Mouse (Mus musculus): ENCODE measurements around the gene Twistnb.

The Twistnb gene

GRCm38 (mm10) chr12:33429387-33430160, at the start of gene Twistnb:
Gene Twistnb (plus strand): TSS chr12:33429635.
- peak; percentile 99 for DNase-seq

- DNase-seq, result peak; percentile 78
Observed at GRCm38 (mm10) chr12:33388842-33389241, 40.6 kb upstream of the Twistnb start.

- DNase-seq, result no peak
Observed at GRCm38 (mm10) chr12:33390844-33391560, 38.4 kb upstream of the Twistnb start.

- DNase-seq, result peak; percentile 17
Observed at GRCm38 (mm10) chr12:33394804-33395623, 34.4 kb upstream of the Twistnb start, which contains the start of gene Efcab10. Gene Efcab10 (plus strand): TSS chr12:33394854.

- no peak for DNase-seq
Observed at GRCm38 (mm10) chr12:33403265-33403693, 26.2 kb upstream of the Twistnb start.

GRCm38 (mm10) chr12:33404996-33405395, 24.4 kb upstream of the Twistnb start:
- DNase-seq, result no peak

GRCm38 (mm10) chr12:33405398-33406026, 23.9 kb upstream of the Twistnb start:
- DNase-seq, result no peak

- no peak for DNase-seq
Observed at GRCm38 (mm10) chr12:33411580-33412151, 17.8 kb upstream of the Twistnb start.

- DNase-seq, result peak; percentile 43
Observed at GRCm38 (mm10) chr12:33424329-33424728, 5.1 kb upstream of the Twistnb start.

GRCm38 (mm10) chr12:33427293-33427692, 2.1 kb upstream of the Twistnb start:
- no peak for DNase-seq

GRCm38 (mm10) chr12:33427726-33428125, 1.7 kb upstream of the Twistnb start:
- DNase-seq, result no peak

- DNase-seq, result no peak
Observed at GRCm38 (mm10) chr12:33433812-33434211, 4.4 kb downstream of the Twistnb start.

GRCm38 (mm10) chr12:33434758-33435157, 5.3 kb downstream of the Twistnb start:
- no peak for DNase-seq

GRCm38 (mm10) chr12:33455418-33455817, 26.0 kb downstream of the Twistnb start:
- DNase-seq, result no peak

- DNase-seq, result no peak
Observed at GRCm38 (mm10) chr12:33456242-33456641, 26.8 kb downstream of the Twistnb start.

GRCm38 (mm10) chr12:33480975-33481374, 51.5 kb downstream of the Twistnb start:
- DNase-seq, result no peak

GRCm38 (mm10) chr12:33482931-33483330, 53.5 kb downstream of the Twistnb start:
- no peak for DNase-seq
